Mouse (Mus musculus): Measurements from ENCODE around the gene Hras. TPM values are rescaled to one million over a fixed set of nuclear protein-coding genes. Genes with fewer than 3 reads are reported as not detected.

The Hras gene
- polyA plus RNA-seq (2012; ENCODE audit: low replicate concordance): 58.5 and 63.6 TPM in 2 replicates

DNA sequence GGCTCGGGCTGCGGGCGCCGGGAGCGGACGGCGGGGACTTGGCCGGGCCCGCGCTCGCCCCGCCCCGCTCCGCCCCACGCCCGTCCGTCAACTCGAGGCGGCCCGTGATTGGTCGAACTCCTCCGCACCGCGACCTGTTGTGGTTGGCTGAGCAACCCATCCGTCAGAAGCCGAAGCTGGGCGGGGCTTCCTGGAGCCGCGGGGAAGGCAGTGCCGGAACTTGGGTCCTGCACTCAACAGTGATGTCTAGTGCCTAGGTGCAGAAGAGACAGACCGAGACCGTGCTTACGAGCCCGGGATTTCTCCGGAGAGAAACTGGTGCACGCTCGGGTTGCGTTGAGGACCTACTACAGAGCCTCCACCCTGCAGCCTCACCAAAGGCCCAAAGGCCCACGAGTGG, at the start of gene Hras, which contains the start of gene Lrrc56:
Hras (minus strand) TSS at position 58 of the 400 bp plus-strand sequence.
Lrrc56 (plus strand) TSS at position 210 of the 400 bp plus-strand sequence.

DNA sequence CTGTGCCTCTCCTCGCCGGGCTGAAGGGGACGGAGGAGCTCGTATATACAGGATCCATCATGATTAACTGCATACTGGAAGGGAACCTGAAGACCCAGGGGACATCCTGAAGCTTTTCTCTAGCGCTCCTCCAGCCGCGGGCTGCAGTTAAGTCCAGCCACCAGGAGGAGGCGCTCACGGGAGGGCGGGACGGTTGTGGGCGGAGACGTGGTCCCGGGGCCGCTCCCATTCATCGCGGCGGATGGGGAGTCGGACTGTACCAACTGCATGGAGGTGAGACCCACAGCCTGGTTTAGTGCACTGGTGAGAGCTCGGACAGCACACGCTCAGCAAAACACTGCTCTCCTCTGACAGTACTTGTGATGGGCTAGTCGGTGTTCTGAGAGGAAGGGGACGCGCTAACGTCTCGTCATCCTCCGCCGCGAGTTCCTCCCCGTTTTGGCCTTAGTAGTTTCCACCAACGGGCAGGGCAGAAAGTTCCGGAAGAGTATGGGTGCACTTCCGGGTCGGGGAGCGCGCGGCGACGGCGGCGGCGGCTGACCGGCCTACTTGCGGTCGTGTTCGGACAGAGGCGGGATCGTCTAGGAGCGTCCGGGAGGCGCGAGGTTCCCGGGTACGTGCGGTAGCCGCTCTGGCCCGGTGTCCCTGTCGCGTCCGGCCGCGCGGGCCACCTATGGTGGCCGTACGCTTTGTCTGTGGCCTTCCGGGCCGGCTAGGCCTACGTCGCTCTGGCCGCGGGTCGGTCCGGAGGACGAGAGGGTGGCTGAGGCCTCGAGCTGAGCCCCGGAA, 34.7 kb upstream of the Hras start, which contains the start of gene Phrf1:
Phrf1 (plus strand) TSS at position 506 of the 789 bp plus-strand sequence.

DNA sequence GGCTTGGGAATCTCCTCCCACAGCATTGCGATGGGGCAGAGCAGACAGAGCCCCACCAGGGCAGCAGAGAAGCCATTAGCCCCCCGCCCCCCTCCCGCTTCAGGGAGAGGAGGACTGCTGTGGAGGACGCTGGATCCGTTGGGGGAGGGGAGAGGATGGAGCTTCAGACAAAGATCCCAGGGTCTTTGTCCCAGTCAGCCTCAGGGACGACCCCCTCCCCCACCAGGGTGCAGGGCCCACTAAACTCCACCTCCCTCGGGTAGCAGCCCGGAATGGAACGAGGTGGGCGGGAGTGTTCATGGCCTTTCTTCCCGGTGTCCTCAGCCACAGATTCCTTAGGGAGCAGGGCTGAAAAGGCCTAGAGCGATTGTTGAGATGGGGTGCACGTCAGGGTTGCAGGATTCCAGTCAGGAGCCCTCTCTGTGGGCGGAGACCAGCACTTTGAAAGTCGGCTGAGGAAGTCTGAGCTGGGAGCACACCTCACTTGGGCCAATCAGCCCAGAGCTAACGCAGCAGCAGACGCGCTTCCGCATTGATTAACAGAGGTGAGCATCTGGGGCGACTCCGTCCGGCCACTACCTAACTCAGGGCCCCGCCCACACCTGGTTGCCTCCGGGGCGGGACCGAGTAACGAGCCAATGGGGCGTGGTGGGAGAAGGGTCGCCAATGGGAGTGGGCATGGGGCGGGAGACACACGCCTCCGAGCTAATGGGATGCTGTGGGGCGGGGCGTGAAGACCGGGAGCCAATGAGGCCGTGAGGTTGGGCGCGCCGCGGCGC, 21.5 kb upstream of the Hras start, which contains the start of gene Rassf7:
Rassf7 (plus strand) TSS at position 760 of the 779 bp plus-strand sequence.

DNA sequence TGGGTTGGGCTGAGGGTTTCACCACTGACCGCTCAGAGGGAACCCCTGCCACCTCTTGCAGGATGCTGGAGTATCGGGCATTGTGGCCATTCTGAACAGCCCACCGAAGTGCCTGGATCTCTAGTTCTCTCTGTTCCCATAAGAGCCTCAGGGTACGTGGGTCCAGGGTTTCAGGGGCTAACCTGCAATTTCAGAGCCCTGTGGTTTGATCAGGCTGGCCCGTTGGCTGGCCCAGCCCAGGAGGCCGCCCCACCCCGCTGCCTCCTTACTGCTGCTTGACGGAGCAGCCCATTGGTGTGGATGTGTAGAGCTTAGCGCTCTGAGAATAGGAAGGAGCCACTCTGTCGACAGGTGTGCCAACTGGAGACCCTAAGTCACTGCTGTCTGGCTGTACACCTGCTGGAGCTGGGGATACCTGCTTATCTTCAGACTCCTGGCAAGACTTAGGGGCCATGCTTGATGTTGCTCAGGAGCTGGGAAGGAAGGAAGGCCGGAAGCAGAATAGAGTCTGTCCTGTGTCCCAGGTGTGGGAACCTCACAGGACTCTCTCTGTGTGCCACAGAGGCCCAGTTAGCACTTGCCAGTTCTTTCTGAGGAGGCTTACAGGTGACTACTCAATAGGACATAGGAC, 19.9 kb upstream of the Hras start, which contains the start of gene Lmntd2:
Lmntd2 (minus strand) TSS at position 476 of the 631 bp plus-strand sequence.

DNA sequence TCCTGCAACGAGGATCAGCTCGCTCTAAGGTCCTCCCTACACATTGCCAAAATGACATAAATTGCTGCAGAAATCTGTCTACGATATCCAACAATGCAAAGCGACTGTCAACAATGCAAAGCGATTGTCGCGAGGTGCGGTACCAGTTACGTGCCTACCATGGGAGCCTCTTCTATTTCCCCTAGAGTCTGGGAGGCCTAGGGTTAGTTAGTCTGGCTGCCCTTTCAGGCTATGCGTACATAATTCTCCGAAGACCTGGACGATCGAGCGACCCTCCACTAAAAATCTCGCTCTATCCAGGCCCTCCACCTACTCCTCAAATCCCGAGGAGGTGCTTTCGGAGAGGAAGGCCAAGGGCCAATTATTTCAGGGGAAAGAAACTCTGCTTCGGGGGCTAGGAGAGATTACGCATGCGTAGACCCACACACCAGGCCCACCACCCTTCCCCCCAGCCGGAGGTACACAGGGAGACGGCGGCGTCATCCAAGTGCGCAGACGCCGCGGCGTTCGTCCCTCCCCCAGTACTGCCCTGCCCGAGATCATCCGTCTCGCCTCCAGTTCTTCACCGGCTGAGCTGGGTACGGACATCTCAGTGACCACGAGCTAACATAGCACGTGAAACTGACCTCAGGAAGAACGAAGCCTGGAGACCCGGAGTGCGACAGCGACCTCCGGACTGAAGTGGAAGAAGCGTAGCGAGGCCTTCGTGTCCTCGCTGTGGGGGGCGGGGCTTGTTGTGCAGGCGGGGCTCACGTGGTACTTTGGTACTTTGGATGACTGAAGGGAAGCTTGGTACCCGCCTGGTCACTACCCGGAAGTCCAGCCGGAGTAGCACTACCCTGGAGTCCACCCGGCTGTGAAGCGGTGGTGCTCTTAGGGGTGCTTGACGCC, 21.4 kb downstream of the Hras start, which contains the start of gene Rnh1:
Rnh1 (minus strand) TSS at position 742 of the 891 bp plus-strand sequence.

Other genes starting within 250 kb of the Hras start
- gene Ifitm5, start 243.7 kb downstream of the Hras start, polyA plus RNA-seq (2012; ENCODE audit: low replicate concordance): 0.58 TPM in 1 of 2 replicates, not detected in the other
- gene Gm45717, start 238.1 kb downstream of the Hras start, polyA plus RNA-seq (2012; ENCODE audit: low replicate concordance): not detected in 2 replicates
- 14.4 and 81.4 TPM in 2 replicates for gene Ifitm2, start 238.0 kb downstream of the Hras start, polyA plus RNA-seq (2012; ENCODE audit: low replicate concordance)
- 1.1 and 10.3 TPM in 2 replicates for gene Ifitm1, start 226.8 kb downstream of the Hras start, polyA plus RNA-seq (2012; ENCODE audit: low replicate concordance)
- 12.1 and 15.1 TPM in 2 replicates for gene Ifitm3, start 183.2 kb downstream of the Hras start, polyA plus RNA-seq (2012; ENCODE audit: low replicate concordance)
- gene Ifitm6, start 176.1 kb downstream of the Hras start, polyA plus RNA-seq (2012; ENCODE audit: low replicate concordance): 0.77 TPM in 1 of 2 replicates, not detected in the other
- not detected in 2 replicates for gene Gm17387, start 164.9 kb downstream of the Hras start, polyA plus RNA-seq (2012; ENCODE audit: low replicate concordance)
- gene B4galnt4, start 132.9 kb downstream of the Hras start, polyA plus RNA-seq (2012; ENCODE audit: low replicate concordance): 2.6 and 3.4 TPM in 2 replicates
- gene Pkp3, start 115.8 kb downstream of the Hras start, polyA plus RNA-seq (2012; ENCODE audit: low replicate concordance): 5.0 and 6.6 TPM in 2 replicates
- gene Sigirr, start 93.4 kb downstream of the Hras start, polyA plus RNA-seq (2012; ENCODE audit: low replicate concordance): 10.6 and 20.3 TPM in 2 replicates
- 0.30 TPM in 1 of 2 replicates, not detected in the other for gene Ano9, start 76.2 kb downstream of the Hras start, polyA plus RNA-seq (2012; ENCODE audit: low replicate concordance)
- 172 and 234 TPM in 2 replicates for gene Ptdss2, start 71.6 kb downstream of the Hras start, polyA plus RNA-seq (2012; ENCODE audit: low replicate concordance)
- gene Rnh1, start 21.1 kb downstream of the Hras start, polyA plus RNA-seq (2012; ENCODE audit: low replicate concordance): 4.4 and 23.6 TPM in 2 replicates
- 9.6 and 9.7 TPM in 2 replicates for gene Lrrc56, start 152 bp upstream of the Hras start, polyA plus RNA-seq (2012; ENCODE audit: low replicate concordance)
- gene Lmntd2, start 20.1 kb upstream of the Hras start, polyA plus RNA-seq (2012; ENCODE audit: low replicate concordance): 0.97 and 1.5 TPM in 2 replicates
- 8.4 and 16.5 TPM in 2 replicates for gene Rassf7, start 21.9 kb upstream of the Hras start, polyA plus RNA-seq (2012; ENCODE audit: low replicate concordance)
- gene Phrf1, start 34.8 kb upstream of the Hras start, polyA plus RNA-seq (2012; ENCODE audit: low replicate concordance): 105 and 162 TPM in 2 replicates
- gene Irf7, start 72.5 kb upstream of the Hras start, polyA plus RNA-seq (2012; ENCODE audit: low replicate concordance): 194 and 421 TPM in 2 replicates
- gene Cdhr5, start 82.8 kb upstream of the Hras start, polyA plus RNA-seq (2012; ENCODE audit: low replicate concordance): 0.24 TPM in 1 of 2 replicates, not detected in the other
- gene Sct, start 85.1 kb upstream of the Hras start, polyA plus RNA-seq (2012; ENCODE audit: low replicate concordance): not detected in 2 replicates
- gene Drd4, start 98.0 kb upstream of the Hras start, polyA plus RNA-seq (2012; ENCODE audit: low replicate concordance): 0.06 TPM in 1 of 2 replicates, not detected in the other
- 29.1 and 106 TPM in 2 replicates for gene Deaf1, start 133.7 kb upstream of the Hras start, polyA plus RNA-seq (2012; ENCODE audit: low replicate concordance)
- 17.9 and 21.6 TPM in 2 replicates for gene Tmem80, start 133.7 kb upstream of the Hras start, polyA plus RNA-seq (2012; ENCODE audit: low replicate concordance)
- 0.36 TPM in 1 of 2 replicates, not detected in the other for gene Eps8l2, start 144.9 kb upstream of the Hras start, polyA plus RNA-seq (2012; ENCODE audit: low replicate concordance)
- 29.0 and 438 TPM in 2 replicates for gene Taldo1, start 198.2 kb upstream of the Hras start, polyA plus RNA-seq (2012; ENCODE audit: low replicate concordance)
- gene Gatd1, start 220.1 kb upstream of the Hras start, polyA plus RNA-seq (2012; ENCODE audit: low replicate concordance): 2.8 and 7.8 TPM in 2 replicates
- not detected in 2 replicates for gene Cend1, start 235.5 kb upstream of the Hras start, polyA plus RNA-seq (2012; ENCODE audit: low replicate concordance)
- gene Slc25a22, start 243.9 kb upstream of the Hras start, polyA plus RNA-seq (2012; ENCODE audit: low replicate concordance): 134 and 136 TPM in 2 replicates

Data from leukemia stem cell, adult 10-12 weeks (primary cell).